Mouse (Mus musculus) brain, embryonic 14.5 days (tissue): ENCODE measurements around the gene Ttc9.

Experiments
- CTCF ChIP-seq: fragments of 200-500 bp; IDR thresholded peaks from 2 replicates; pipeline ENCODE4 v1.5.1; 2012; ENCODE audit warnings: inconsistent platforms, mild to moderate bottlenecking, moderate library complexity, borderline replicate concordance; ENCODE audit not compliant: insufficient read depth, insufficient read length; ENCODE audit errors: extremely low read depth
- POLR2A ChIP-seq: fragments of 200-500 bp; IDR thresholded peaks from 2 replicates; pipeline ENCODE4 v1.6.1; 2012; ENCODE audit warnings: mild to moderate bottlenecking, inconsistent platforms, borderline replicate concordance; ENCODE audit not compliant: poor library complexity, insufficient read depth, insufficient read length, severe bottlenecking; ENCODE audit errors: extremely low read depth

GRCm38 (mm10) chr12:81691177-81691730 is 60.2 kb downstream of the Ttc9 start:
- no peak for TF ChIP-seq CTCF
- no peak for TF ChIP-seq POLR2A
